Mouse (Mus musculus): Measurements from ENCODE around the gene 3100002H09Rik.

GRCm38 (mm10) chr4:124622566-124622965 is 12.0 kb upstream of the 3100002H09Rik start:
- TF ChIP-seq EP300 (IDR thresholded peaks at IDR 0.05; ENCODE audit: insufficient read depth, low read depth, low read length): no peak
- TF ChIP-seq CTCF (IDR thresholded peaks at IDR 0.05; ENCODE audit: low read depth, low read length): no peak
- TF ChIP-seq POLR2A (IDR thresholded peaks at IDR 0.05; ENCODE audit: insufficient read depth, low read length): no peak
